Mouse (Mus musculus) CD4-positive, CD25-positive, alpha-beta regulatory T cell, adult 4 months (primary cell): ENCODE data around the gene Olfr1451. TPM values are rescaled to one million over a fixed set of nuclear protein-coding genes. Genes with fewer than 3 reads are reported as not detected.
"Not testable (repeated sequence)": the region's sequence is repeated elsewhere in the genome, so short reads cannot be mapped to it uniquely, and the experiment has no call there.

Source experiments
- ATAC-seq: one replicate; pipeline ENCODE4 v1.8.0; 2017
- polyA plus RNA-seq, 2 experiments: library from polyadenylated mRNA; unstranded; fragments of 100-300 nt; shearing (Covaris generic); gene quantifications; one replicate each; pipeline ENCODE4 v1.2.1; 2017

Gene Olfr1451
- polyA plus RNA-seq, result under 1 TPM in 1 of 2 experiments, not detected in 1; 0.44 TPM

DNA sequence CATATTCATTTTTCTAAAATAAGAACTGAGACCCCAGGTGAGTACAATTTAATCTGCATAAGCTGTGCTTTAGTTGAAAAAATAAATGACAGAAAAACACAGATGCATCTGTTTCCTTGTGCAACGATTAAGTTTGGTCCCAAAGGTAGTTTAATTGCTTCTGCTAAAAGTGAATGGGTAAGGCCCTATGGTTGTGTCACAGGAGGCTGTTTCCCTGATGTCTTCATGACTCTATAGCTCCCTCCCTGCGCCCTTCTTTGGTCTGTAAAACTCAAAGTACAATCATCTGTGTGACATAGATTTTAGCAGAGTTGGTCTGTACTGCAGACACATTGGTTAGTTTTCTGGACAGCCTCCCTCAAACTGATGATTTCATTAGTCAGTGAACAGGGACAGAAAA, at the start of gene Olfr1451:
TSS of gene Olfr1451 (plus strand) at position 301 of the 400 bp plus-strand sequence.
- ATAC-seq, result no peak

DNA sequence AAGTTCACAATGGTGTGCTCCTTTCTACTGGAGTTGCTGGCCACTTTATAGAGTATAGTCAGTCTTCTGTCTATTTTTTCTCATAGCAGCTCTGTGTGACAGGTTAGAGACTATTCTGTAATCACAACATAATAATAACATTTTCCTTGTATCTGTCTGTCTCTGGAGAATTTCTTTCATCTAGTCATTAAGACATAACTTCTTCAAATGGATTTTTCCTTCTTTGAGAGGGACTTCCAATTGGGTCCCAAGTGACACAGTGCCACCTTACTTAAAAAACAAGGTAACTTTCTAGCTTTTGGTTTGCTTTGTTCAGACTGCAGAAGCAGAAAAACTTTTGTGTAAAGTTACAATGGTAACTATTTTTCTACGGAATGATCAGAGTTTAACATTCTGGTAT, 44.9 kb upstream of the Olfr1451 start, which contains the start of gene Olfr1450:
TSS of gene Olfr1450 (plus strand) at position 301 of the 400 bp plus-strand sequence.
- no peak for ATAC-seq

DNA sequence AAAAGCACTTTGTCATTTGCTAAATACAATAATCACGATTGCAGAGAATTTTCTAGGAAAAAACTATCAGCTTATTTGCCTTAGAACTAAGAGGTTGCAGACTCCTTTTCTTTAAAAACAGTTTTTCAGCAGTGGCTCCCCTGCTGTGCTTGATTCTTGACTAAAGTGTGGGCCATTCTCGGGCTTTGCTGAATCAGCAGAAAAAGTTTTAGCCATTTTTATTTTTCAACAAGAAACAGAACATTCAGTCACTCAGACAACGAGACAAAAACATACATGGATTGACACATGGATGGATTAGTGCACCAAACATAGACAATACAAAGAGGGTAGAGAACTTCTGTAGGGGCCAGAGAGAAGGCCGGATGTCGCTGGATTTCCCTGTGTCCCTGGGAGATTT, 24.7 kb upstream of the Olfr1451 start:
- not testable (repeated sequence) for ATAC-seq

DNA sequence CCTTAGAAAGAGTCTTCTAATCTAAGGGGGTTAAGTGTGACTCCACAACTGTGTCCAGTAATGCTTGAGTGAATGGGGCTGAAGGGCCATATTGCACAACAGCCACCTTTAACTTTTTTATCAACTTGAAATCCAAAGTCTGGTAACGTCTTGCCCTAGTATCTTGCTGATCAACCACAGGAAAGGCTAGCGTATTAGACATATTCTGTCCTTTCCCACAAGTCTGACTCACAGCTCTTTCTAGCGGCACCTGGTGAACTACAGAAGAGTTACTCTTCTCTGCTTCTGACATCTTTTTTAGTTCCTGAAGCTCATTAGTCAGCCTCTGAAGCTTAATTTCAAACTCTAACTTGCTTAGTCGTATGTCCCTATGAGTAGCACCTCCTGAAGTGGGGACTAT, 2.5 kb upstream of the Olfr1451 start:
- ATAC-seq, result not testable (repeated sequence)

DNA sequence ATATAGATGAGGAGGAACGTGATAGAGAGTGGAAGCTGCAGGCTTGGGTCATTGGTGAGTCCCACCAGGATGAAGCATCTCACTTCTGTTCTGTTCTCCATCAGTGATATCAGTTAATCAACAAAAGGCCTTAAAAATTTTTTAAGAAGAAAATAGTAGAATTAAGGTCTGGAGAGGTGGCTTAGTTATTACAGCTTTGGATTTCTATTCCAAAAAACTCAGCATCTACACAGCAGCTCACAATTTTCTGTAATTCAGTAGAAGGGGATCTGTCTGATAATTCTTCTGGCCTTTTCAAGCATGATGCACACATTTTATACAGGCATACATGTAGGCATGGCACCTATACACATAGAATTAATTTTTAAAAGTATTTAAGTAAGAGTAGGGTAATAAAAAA, 33.4 kb downstream of the Olfr1451 start, which contains the start of gene Olfr1453:
TSS of gene Olfr1453 (minus strand) at position 101 of the 400 bp plus-strand sequence.
- ATAC-seq, result no peak

Other genes starting within 250 kb of the Olfr1451 start
- gene Cntf, start 229.4 kb upstream of the Olfr1451 start, polyA plus RNA-seq, result 1 to 10 TPM; 2.9 to 3.4 TPM
- 10 to 100 TPM; 21.2 to 22.9 TPM for gene Zfp91, start 198.9 kb upstream of the Olfr1451 start, polyA plus RNA-seq
- gene Lpxn, start 198.8 kb upstream of the Olfr1451 start, polyA plus RNA-seq, result 100 to 1,000 TPM; 220 to 255 TPM
- 1 to 10 TPM in 1 of 2 experiments, not detected in 1; 1.0 TPM for gene Gm5244, start 148.3 kb upstream of the Olfr1451 start, polyA plus RNA-seq
- under 1 TPM; 0.33 to 0.44 TPM for gene Olfr1444, start 137.7 kb upstream of the Olfr1451 start, polyA plus RNA-seq
- gene Olfr1445, start 111.2 kb upstream of the Olfr1451 start, polyA plus RNA-seq, result not detected
- gene Olfr1446, start 101.5 kb upstream of the Olfr1451 start, polyA plus RNA-seq, result not detected
- not detected for gene Olfr1447, start 91.3 kb upstream of the Olfr1451 start, polyA plus RNA-seq
- not detected for gene Olfr1448, start 70.6 kb upstream of the Olfr1451 start, polyA plus RNA-seq
- not detected for gene Olfr1449, start 64.2 kb upstream of the Olfr1451 start, polyA plus RNA-seq
- gene Olfr1450, start 44.8 kb upstream of the Olfr1451 start, polyA plus RNA-seq, result not detected
- not detected for gene Olfr1453, start 33.3 kb downstream of the Olfr1451 start, polyA plus RNA-seq
- gene Olfr1454, start 65.6 kb downstream of the Olfr1451 start, polyA plus RNA-seq, result not detected
- gene Olfr1457, start 102.9 kb downstream of the Olfr1451 start, polyA plus RNA-seq, result not detected
- gene Olfr1458, start 111.8 kb downstream of the Olfr1451 start, polyA plus RNA-seq, result not detected
- under 1 TPM in 1 of 2 experiments, not detected in 1; 0.05 TPM for gene Olfr1459, start 154.5 kb downstream of the Olfr1451 start, polyA plus RNA-seq
- gene Olfr1461, start 168.0 kb downstream of the Olfr1451 start, polyA plus RNA-seq, result not detected
- gene Olfr1462, start 190.7 kb downstream of the Olfr1451 start, polyA plus RNA-seq, result not detected
- gene Olfr1463, start 236.3 kb downstream of the Olfr1451 start, polyA plus RNA-seq, result not detected